Mouse (Mus musculus) liver, embryonic 14.5 days (tissue): ENCODE measurements around the gene Nup107.

Experiments
- CTCF ChIP-seq: IDR thresholded peaks from 2 replicates; pipeline ENCODE4 v1.5.1; 2016; ENCODE audit warnings: antibody characterized with exemption, low read depth, control low read depth
- EP300 ChIP-seq: IDR thresholded peaks from 2 replicates; pipeline ENCODE4 v1.6.1; 2016; ENCODE audit warnings: antibody characterized with exemption, low read depth

GRCm38 (mm10) chr10:117761551-117761950, 31.0 kb downstream of the Nup107 start:
- no peak for TF ChIP-seq CTCF
- no peak for TF ChIP-seq EP300
